Mouse (Mus musculus) CH12.LX (cell line): Measurements from ENCODE around the gene Gm37240.

Source experiments
- CHD1 ChIP-seq: IDR thresholded peaks from 2 replicates; pipeline ENCODE4 v1.6.1; 2012; ENCODE audit warnings: low read depth, low read length, improper control_type of control experiment, inconsistent platforms
- CTCF ChIP-seq, 2 experiments: IDR thresholded peaks in 1 of 2; conservative IDR thresholded peaks in 1 of 2; 2 replicates each; pipeline ENCODE4 v1.5.1; 2011 to 2012; ENCODE audit warnings: low read depth in 2 of 2, low read length in 2 of 2, improper control_type of control experiment in 1 of 2, inconsistent platforms in 1 of 2, mild to moderate bottlenecking in 1 of 2, moderate library complexity in 1 of 2
- E2F4 ChIP-seq: IDR thresholded peaks from 2 replicates; pipeline ENCODE4 v1.6.1; 2011; ENCODE audit warnings: low read depth, low read length, improper control_type of control experiment; ENCODE audit not compliant: insufficient replicate concordance
- MAFK ChIP-seq: IDR thresholded peaks from 2 replicates; pipeline ENCODE4 v1.6.1; 2011; ENCODE audit warnings: low read length, improper control_type of control experiment; ENCODE audit not compliant: insufficient replicate concordance

DNA sequence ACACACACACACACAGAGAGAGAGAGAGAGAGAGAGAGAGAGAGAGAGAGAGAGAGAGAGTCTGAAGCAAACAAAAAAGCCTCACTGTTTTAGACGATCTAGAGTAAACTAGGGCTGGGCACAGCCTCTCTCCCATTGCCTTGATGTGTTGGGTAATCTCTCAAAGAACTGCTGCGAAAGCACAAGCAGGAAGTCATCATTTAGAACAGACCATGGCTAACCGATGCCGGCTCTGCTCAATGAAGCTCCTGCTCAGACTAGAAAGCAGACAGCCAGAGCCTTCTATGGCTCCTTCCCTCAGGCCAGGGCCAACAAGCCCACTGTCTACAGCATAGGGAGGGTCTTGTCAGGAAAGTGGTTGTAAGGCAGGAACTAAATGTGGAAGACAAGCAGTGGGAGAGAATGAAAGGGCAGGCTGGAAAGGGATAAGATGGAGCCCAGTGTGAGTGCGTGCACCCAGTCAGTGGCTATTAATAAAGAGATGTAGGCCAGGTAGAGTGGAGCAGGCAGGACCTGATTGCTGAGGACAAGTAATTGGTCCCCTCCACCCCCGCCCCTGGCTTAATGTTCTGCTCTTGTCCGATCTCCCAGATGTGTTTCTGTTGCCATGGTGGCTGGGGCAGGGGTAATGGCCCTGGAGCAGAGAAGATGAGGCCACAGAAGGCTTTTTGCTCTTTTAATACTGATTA is 1200.4 kb downstream of the Gm37240 start:
- TF ChIP-seq CHD1 (peak; percentile 12; the same call in 1 of the 2 replicates), CTCF (conservative IDR thresholded peaks at IDR 0.05 in 1 of 2, IDR thresholded peaks at IDR 0.05 in 1 of 2; ENCODE audit: low read depth in 2 of 2, low read length in 2 of 2) (no peak), E2F4 (no peak), MAFK (no peak)
